Mouse (Mus musculus): ENCODE results near the gene Vps37c. TPM values are rescaled to one million over a fixed set of nuclear protein-coding genes. Genes with fewer than 3 reads are reported as not detected.

The Vps37c gene
- polyA plus RNA-seq, 1 experiment from 2014 or later = 33.8 TPM

DNA sequence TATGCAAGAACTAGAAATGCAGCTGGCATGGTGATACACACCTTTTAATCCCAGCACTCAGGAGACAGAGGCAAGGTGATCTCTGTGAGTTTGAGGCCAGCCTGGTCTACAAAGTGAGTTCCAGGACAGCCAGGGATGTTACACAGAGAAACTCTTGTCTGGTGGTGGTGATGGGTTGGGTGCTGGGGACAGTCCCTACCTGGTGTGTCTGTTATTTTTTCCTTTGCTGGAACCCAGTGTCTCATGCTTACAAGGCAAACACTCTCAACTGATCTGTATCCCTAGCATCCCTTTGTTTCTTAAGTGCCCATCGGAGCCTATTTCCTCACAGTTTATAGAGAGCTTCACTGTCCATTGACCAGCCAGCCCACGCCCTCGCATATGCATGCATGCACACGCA is 51.4 kb downstream of the Vps37c start:
- Histone ChIP-seq H3K27ac (replicated peaks) (no peak overlapping the region), H3K4me3 (no peak overlapping the region), H3K27me3 (ENCODE audit: low read depth, poor library complexity, severe bottlenecking) (no peaks in the 10 kb centered on the region), H3K9me3 (replicated peaks) (no peaks in the 10 kb centered on the region), H3K4me1 (no peaks in the 10 kb centered on the region; the same call in 1 of the 2 replicates), H3K36me3 (no peaks in the 10 kb centered on the region)
- DNase-seq (ENCODE audit: low spot score) = no peak
- WGBS = 95% methylated on average over 4 of the region's 4 CpGs

DNA sequence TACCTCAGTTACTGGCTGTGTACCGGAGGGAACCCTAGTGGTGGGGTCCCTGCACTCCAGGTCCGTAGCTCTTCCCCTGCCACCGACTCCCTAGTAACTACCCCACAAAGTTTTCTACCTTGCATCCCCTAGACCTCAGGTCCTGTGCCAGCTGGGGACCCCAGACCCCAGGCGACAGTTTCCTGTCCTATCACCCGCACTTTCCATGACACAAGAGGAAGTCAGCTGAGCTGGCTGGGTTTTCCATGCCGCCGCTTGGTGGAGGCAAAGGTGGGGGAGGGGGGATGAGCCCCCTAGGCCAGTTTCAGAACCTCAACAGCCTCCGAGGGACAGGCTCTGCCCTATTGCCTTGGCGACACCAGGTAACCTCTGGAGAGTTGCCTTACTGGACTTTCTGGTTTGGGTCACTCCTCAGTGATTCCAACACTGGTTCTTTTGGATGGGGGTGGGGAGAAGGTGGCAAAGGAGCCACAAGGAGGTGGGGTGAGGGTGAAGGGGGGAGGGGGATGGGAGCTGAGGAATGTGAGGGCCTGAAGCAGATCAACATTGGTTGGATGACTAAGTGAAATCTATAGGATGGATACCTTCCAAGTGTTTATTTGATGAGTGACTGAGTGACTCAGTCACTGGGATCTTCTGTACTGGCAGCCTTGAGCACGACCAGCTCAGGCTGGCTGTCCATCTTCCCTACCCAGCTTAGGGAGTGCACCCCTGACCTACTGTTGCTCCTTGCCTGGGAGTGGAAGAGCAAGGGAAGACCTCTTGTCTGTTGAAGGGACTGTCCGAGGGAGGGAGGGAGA is 52.3 kb downstream of the Vps37c start:
- DNase-seq (ENCODE audit: low spot score) = no peak
- no peaks in the 10 kb centered on the region for H3K36me3 ChIP-seq
- no peak overlapping the region for H3K27ac ChIP-seq (replicated peaks)
- H3K4me3 ChIP-seq = no peak overlapping the region
- no peaks in the 10 kb centered on the region for H3K27me3 ChIP-seq (ENCODE audit: low read depth, poor library complexity, severe bottlenecking)
- 47% methylated on average over 11 of the region's 11 CpGs for WGBS
- no peaks in the 10 kb centered on the region; the same call in 1 of the 2 replicates for H3K4me1 ChIP-seq
- H3K9me3 ChIP-seq (replicated peaks) = no peaks in the 10 kb centered on the region

DNA sequence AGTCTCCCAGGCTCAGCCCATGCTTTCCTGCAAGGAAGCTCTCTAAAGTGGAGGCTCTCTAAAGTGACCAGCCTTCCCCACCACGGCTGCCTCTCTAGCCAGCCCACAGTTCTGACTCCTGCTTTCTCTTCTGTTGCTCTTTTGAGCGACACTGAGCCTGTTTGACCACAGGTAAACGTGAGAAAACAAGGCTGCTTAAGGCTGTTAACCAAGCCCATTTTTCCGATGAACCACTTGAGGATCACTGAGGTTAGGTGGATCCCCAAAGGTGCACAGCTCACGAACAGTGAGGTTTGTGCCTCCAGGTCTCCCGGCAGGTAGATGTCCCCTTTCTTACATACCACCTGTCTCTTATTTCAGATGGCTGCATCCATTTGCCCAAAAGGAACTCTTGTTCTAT is 53.6 kb downstream of the Vps37c start:
- H3K27me3 ChIP-seq (ENCODE audit: low read depth, poor library complexity, severe bottlenecking) = no peaks in the 10 kb centered on the region
- H3K4me1 ChIP-seq = no peaks in the 10 kb centered on the region; the same call in 1 of the 2 replicates
- H3K27ac ChIP-seq (replicated peaks) = no peak overlapping the region
- 82% methylated on average over 6 of the region's 6 CpGs for WGBS
- H3K36me3 ChIP-seq = no peaks in the 10 kb centered on the region
- DNase-seq (ENCODE audit: low spot score) = no peak
- no peak overlapping the region for H3K4me3 ChIP-seq
- no peaks in the 10 kb centered on the region for H3K9me3 ChIP-seq (replicated peaks)

DNA sequence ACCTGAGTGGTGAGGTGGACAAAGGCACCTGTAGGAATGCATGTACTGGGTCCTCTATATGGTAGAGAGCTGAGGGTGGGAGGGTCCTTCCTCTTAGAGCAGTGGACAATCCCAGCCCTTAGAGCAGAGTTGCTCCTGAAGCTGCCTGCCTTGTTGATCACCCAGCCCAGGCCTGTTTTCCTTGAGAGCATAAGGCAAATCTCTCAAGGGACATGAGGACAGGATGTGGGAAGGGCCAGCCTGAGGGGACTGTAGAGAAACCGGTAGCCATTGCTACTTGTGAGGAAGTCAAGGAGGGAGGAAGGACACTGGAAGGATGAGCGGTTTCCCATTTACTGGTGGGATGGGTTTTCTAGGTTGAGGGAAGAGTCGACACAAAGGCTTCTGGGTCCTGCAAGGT is 54.0 kb downstream of the Vps37c start:
- Histone ChIP-seq H3K4me1 (no peaks in the 10 kb centered on the region; the same call in 1 of the 2 replicates), H3K4me3 (no peak overlapping the region), H3K9me3 (replicated peaks) (no peaks in the 10 kb centered on the region), H3K27ac (replicated peaks) (no peak overlapping the region), H3K36me3 (no peaks in the 10 kb centered on the region), H3K27me3 (ENCODE audit: low read depth, poor library complexity, severe bottlenecking) (no peaks in the 10 kb centered on the region)
- DNase-seq (ENCODE audit: low spot score) = no peak
- WGBS = 78% methylated on average over 3 of the region's 3 CpGs

DNA sequence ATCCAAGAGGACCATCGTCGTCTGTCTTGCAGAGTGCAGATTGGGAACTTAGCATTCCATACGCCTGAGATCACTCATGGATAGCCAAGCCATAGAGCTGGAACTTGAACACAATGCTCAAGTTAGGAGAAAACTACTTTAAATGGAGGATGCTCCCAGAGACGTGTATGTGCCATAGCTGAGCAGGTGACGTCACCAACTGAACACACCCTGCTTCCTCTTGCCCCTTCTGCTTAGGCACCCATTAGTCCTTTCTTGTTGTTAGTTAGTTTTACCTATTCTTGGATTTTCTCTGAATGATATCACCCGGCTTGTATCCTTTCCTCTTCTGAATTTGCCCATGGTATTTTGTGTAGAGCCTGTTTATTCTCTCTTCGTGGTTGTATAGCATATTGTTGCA is 58.6 kb downstream of the Vps37c start:
- no peak overlapping the region for H3K27ac ChIP-seq (replicated peaks)
- peaks cover 12% of the 10 kb centered on the region for H3K4me1 ChIP-seq
- H3K36me3 ChIP-seq = no peaks in the 10 kb centered on the region
- no peaks in the 10 kb centered on the region for H3K27me3 ChIP-seq (ENCODE audit: low read depth, poor library complexity, severe bottlenecking)
- DNase-seq (ENCODE audit: low spot score) = no peak
- WGBS = 90% methylated on average over 7 of the region's 7 CpGs
- no peak overlapping the region for H3K4me3 ChIP-seq
- H3K9me3 ChIP-seq (replicated peaks) = no peaks in the 10 kb centered on the region

DNA sequence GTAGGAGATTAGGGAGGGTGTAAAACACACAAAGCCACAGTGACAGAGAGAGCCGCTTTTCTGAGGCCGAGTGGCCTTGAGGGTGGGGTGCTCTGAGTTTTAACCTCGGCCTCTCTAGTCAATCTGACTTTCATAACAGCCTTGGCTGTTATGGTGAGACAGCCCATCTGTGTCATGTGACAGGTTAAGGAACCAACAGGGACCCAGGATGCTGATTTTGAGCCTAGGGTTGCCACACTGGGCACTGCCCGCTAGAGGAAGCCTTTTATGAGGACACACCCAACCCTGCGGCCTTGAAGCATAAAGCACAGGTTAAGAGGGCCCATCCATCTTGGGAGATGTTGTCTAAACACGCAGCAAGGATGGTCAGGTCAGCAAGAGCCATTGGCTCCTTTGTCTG is 59.2 kb downstream of the Vps37c start:
- H3K27me3 ChIP-seq (ENCODE audit: low read depth, poor library complexity, severe bottlenecking) = no peaks in the 10 kb centered on the region
- no peak for DNase-seq (ENCODE audit: low spot score)
- no peaks in the 10 kb centered on the region for H3K36me3 ChIP-seq
- H3K9me3 ChIP-seq (replicated peaks) = no peaks in the 10 kb centered on the region
- 86% methylated on average over 6 of the region's 6 CpGs for WGBS
- H3K4me3 ChIP-seq = no peak overlapping the region
- H3K4me1 ChIP-seq = peaks cover 12% of the 10 kb centered on the region
- 0 out of 2 replicates have a peak overlapping the region, but pooled peaks have one; percentile 28 for H3K27ac ChIP-seq (replicated peaks)

DNA sequence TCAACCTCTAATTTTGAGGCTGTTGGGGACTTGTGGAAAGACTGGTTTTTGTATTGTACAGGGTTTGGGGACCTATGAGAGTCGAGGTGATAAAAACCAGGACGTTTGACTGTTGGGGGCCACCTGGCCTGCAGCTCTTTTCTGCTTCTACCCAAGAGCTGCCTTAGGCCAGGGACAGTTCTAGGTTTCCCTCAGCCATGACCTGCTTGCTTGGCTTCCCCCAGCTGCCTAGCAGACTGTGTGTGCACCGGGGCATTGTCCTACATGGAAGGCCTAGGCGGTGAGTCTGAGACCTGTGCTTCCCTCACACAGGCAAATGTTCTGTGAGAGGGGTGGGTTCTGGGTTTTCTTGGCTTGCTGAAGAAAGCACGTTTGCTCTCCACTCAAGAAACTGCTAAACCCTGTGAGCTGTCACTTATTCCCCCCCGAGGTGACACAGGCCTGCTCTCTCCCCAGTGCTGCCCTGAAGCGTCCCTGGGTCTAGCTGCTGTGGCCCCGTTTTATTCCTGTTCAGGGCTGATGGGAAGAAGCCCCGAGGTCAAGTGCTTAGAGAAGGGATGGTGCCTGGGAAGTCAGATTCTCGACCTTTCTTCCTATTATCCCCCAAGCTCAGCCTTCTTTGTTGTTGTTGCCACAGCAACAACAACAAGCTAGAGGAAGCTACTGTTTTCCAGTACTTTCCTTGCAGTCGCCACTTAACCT is 60.0 kb downstream of the Vps37c start:
- peak overlapping the region; percentile 55; the same call in 1 of the 2 replicates for H3K27ac ChIP-seq (replicated peaks)
- no peaks in the 10 kb centered on the region for H3K9me3 ChIP-seq (replicated peaks)
- no peaks in the 10 kb centered on the region for H3K27me3 ChIP-seq (ENCODE audit: low read depth, poor library complexity, severe bottlenecking)
- H3K36me3 ChIP-seq = no peaks in the 10 kb centered on the region
- DNase-seq (ENCODE audit: low spot score) = no peak
- no peak overlapping the region for H3K4me3 ChIP-seq
- WGBS = 55% methylated on average over 11 of the region's 11 CpGs
- peaks cover 12% of the 10 kb centered on the region for H3K4me1 ChIP-seq

DNA sequence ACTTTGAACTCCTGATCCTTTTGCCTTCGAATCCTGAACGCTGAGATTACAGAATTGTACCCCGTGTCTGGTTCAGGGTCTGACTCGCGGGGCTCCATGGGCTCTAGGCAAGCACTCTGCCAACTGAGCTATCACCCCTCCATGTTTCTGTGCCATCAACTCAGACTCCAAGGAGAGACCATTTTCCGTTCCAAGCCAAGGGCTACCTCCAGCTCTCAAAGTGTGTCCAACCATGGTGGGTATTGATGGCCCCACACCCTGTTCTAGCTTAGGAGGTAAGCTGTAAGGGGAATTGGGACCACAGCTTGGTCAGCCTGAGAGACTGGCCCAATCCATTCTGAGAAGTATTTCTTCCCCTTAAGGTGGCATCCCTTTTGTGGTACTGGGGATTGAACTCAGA is 60.8 kb downstream of the Vps37c start:
- no peak for DNase-seq (ENCODE audit: low spot score)
- no peak overlapping the region for H3K4me3 ChIP-seq
- no peaks in the 10 kb centered on the region for H3K9me3 ChIP-seq (replicated peaks)
- 90% methylated on average over 6 of the region's 6 CpGs for WGBS
- H3K4me1 ChIP-seq = peaks cover 12% of the 10 kb centered on the region
- H3K36me3 ChIP-seq = no peaks in the 10 kb centered on the region
- H3K27ac ChIP-seq (replicated peaks) = no peak overlapping the region
- no peaks in the 10 kb centered on the region for H3K27me3 ChIP-seq (ENCODE audit: low read depth, poor library complexity, severe bottlenecking)

DNA sequence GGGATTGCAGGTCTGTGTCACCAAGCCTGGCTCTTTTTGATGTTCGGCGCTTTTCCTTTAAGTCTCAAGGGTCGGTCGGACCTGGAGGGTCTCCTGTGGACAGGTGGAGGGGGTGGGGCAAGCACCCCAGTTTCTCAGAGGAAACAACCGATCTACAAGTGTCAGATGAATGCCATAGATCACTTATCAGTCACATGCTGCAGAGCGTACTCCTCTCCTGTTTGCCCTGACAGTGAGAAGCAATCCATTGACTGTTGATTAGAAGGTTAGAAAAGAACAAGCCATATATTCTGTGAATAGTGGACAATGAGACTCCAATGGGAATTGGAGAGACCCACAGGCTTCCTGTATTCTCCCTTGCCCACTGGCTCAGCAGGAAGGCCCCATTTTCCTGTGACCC is 61.6 kb downstream of the Vps37c start:
- H3K27me3 ChIP-seq (ENCODE audit: low read depth, poor library complexity, severe bottlenecking) = no peaks in the 10 kb centered on the region
- no peak overlapping the region for H3K4me3 ChIP-seq
- no peak for DNase-seq (ENCODE audit: low spot score)
- H3K4me1 ChIP-seq = peaks cover 12% of the 10 kb centered on the region
- WGBS = 88% methylated on average over 6 of the region's 6 CpGs
- no peak overlapping the region for H3K27ac ChIP-seq (replicated peaks)
- no peaks in the 10 kb centered on the region for H3K36me3 ChIP-seq
- H3K9me3 ChIP-seq (replicated peaks) = no peaks in the 10 kb centered on the region

DNA sequence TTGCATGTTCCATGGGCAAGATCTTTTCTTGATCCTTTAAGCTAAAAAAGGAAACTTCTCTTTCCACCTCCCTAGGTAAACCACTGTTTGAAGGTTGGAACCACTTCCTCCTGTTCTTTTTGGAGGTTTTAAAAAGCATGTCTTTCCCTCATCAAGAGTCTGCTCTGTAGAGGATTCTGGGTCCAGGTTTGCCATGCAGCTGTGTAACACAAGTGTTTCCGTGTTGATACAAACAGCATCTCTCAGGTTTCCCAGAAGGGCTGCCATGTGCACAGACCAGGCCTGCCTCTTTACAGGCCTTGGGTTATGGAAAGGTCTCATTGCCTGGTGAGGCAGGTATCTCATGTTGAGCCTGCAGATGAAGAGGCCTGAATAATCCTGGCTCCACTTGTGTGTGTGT is 63.1 kb downstream of the Vps37c start:
- Histone ChIP-seq H3K4me1 (peaks cover 12% of the 10 kb centered on the region), H3K9me3 (replicated peaks) (no peaks in the 10 kb centered on the region), H3K4me3 (no peak overlapping the region), H3K36me3 (no peaks in the 10 kb centered on the region), H3K27ac (replicated peaks) (no peak overlapping the region), H3K27me3 (ENCODE audit: low read depth, poor library complexity, severe bottlenecking) (no peaks in the 10 kb centered on the region)
- no peak for DNase-seq (ENCODE audit: low spot score)
- 89% methylated on average over 1 of the region's 1 CpGs for WGBS

DNA sequence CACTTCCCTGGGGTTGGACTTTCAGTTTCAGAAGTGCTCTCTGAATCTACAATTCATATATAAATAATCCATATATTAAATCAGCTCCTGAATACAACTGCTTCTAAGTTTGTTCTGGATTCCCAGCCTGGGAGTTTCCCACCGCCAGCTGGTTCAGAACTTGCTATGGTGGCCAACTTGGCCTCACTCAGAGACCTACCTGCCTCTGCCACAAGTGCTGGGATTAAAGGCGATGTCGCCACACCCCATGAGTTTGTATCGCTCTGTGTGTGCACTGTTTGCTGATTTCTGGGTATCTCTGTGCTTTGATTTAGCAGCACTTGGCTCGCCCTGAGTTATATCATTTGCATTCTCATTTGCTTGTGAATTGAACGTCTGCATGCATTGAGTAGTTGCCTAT is 63.6 kb downstream of the Vps37c start:
- H3K4me3 ChIP-seq = no peak overlapping the region
- WGBS = 93% methylated on average over 6 of the region's 6 CpGs
- H3K27me3 ChIP-seq (ENCODE audit: low read depth, poor library complexity, severe bottlenecking) = no peaks in the 10 kb centered on the region
- no peaks in the 10 kb centered on the region for H3K9me3 ChIP-seq (replicated peaks)
- DNase-seq (ENCODE audit: low spot score) = no peak
- H3K27ac ChIP-seq (replicated peaks) = no peak overlapping the region
- peaks cover 12% of the 10 kb centered on the region for H3K4me1 ChIP-seq
- H3K36me3 ChIP-seq = no peaks in the 10 kb centered on the region

DNA sequence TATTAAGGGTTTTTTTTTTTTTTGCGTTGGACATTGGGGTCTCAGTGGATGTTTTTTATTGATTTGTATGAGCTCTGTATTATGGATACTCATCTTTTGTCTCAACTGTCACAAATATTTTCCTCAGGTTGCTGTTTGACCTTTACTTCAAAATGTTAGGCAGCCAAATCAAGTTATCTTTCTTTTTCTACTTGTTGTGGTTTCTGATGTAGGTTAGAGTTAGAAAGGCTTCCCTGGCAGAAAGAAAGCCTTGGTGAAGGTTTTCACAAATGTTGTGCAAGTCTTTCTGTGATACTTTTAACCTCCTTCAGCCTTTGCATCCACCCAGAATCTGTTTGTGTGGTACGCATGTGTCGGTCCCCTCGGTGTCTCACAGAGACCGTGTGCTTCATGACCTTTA is 64.1 kb downstream of the Vps37c start:
- Histone ChIP-seq H3K27ac (replicated peaks) (no peak overlapping the region), H3K36me3 (no peaks in the 10 kb centered on the region), H3K27me3 (ENCODE audit: low read depth, poor library complexity, severe bottlenecking) (no peaks in the 10 kb centered on the region), H3K4me3 (no peak overlapping the region), H3K9me3 (replicated peaks) (no peaks in the 10 kb centered on the region), H3K4me1 (peaks cover 12% of the 10 kb centered on the region)
- 94% methylated on average over 5 of the region's 5 CpGs for WGBS
- no peak for DNase-seq (ENCODE audit: low spot score)

DNA sequence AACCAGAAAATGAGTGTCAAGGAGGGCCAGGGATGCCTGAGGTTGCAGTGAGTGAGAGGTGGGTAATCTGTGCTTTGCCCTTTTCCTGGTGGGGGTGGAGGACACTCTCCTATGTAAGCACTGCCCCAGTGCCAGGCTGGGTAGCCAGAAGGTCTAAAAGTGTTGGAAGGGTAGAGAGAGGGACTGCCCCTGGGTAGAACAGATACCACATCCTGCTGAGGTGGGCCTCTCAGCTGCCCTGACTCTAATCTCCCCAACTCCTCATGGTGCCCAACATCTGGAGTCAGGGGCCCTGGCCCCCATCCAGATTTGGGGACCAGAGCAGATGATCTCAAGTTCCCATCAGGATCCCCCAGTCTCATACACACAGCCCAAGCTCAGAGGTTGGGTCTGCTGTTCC is 68.6 kb downstream of the Vps37c start:
- no peaks in the 10 kb centered on the region for H3K9me3 ChIP-seq (replicated peaks)
- no peaks in the 10 kb centered on the region for H3K36me3 ChIP-seq
- no peak for DNase-seq (ENCODE audit: low spot score)

More for the DNA sequence above, 68.6 kb downstream of the Vps37c start:
- H3K27ac ChIP-seq (replicated peaks) = no peak overlapping the region
- peaks cover 10% of the 10 kb centered on the region; the same call in 1 of the 2 replicates for H3K4me1 ChIP-seq
- no peaks in the 10 kb centered on the region for H3K27me3 ChIP-seq (ENCODE audit: low read depth, poor library complexity, severe bottlenecking)
- H3K4me3 ChIP-seq = no peak overlapping the region
